Mouse (Mus musculus): Measurements from ENCODE around the gene Gm21987. TPM values are rescaled to one million over a fixed set of nuclear protein-coding genes. Genes with fewer than 3 reads are reported as not detected.

The Gm21987 gene
- polyA plus RNA-seq, 1 experiment from 2014 or later: 5.1 TPM

- H3K4me2 ChIP-seq: peak overlapping the region; percentile 49
- no peaks in the 10 kb centered on the region for H3K9me3 ChIP-seq
- peak overlapping the region; percentile 62 for H3K27ac ChIP-seq (replicated peaks)
- no peaks in the 10 kb centered on the region for H3K36me3 ChIP-seq
- 33% methylated on average over 13 of the region's 13 CpGs for WGBS
- H3K4me3 ChIP-seq: peak overlapping the region; percentile 24
- H3K27me3 ChIP-seq (replicated peaks): no peaks in the 10 kb centered on the region
- peak overlapping the region; percentile 62 for H3K9ac ChIP-seq
- ATAC-seq (ENCODE audit: extremely low read depth, insufficient number of reproducible peaks, low FRiP score, low TSS enrichment): no peak
- H3K4me1 ChIP-seq: peaks cover 36% of the 10 kb centered on the region
These were observed 49.3 kb downstream of the Gm21987 start for GRCm38 (mm10) chr16:38396155-38396554.

- H3K36me3 ChIP-seq: no peaks in the 10 kb centered on the region
- no peaks in the 10 kb centered on the region for H3K9me3 ChIP-seq
- no peak overlapping the region for H3K4me2 ChIP-seq
- H3K9ac ChIP-seq: no peak overlapping the region
- no peaks in the 10 kb centered on the region for H3K27me3 ChIP-seq (replicated peaks)
- no peak for ATAC-seq (ENCODE audit: extremely low read depth, insufficient number of reproducible peaks, low FRiP score, low TSS enrichment)
- no peak overlapping the region for H3K4me3 ChIP-seq
- H3K27ac ChIP-seq (replicated peaks): no peak overlapping the region
- WGBS: 90% methylated on average over 6 of the region's 6 CpGs
- peaks cover 32% of the 10 kb centered on the region for H3K4me1 ChIP-seq
These were observed 51.4 kb downstream of the Gm21987 start for GRCm38 (mm10) chr16:38398266-38398665.

- H3K27me3 ChIP-seq (replicated peaks): no peaks in the 10 kb centered on the region
- no peaks in the 10 kb centered on the region for H3K9me3 ChIP-seq
- peaks cover 32% of the 10 kb centered on the region for H3K4me1 ChIP-seq
- no peak overlapping the region for H3K4me3 ChIP-seq
- 69% methylated on average over 3 of the region's 3 CpGs for WGBS
- H3K36me3 ChIP-seq: no peaks in the 10 kb centered on the region
- peak overlapping the region; percentile 79 for H3K9ac ChIP-seq
- H3K27ac ChIP-seq (replicated peaks): 0 out of 2 replicates have a peak overlapping the region, but pooled peaks have one; percentile 48
- ATAC-seq (ENCODE audit: extremely low read depth, insufficient number of reproducible peaks, low FRiP score, low TSS enrichment): no peak
- peak overlapping the region; percentile 71 for H3K4me2 ChIP-seq
These were observed 52.2 kb downstream of the Gm21987 start for GRCm38 (mm10) chr16:38399076-38399475.

- Histone ChIP-seq H3K4me1 (peaks cover 32% of the 10 kb centered on the region), H3K27me3 (replicated peaks) (no peaks in the 10 kb centered on the region), H3K36me3 (no peaks in the 10 kb centered on the region), H3K27ac (replicated peaks) (peak overlapping the region; percentile 48), H3K9me3 (no peaks in the 10 kb centered on the region), H3K9ac (peak overlapping the region; percentile 79), H3K4me2 (peak overlapping the region; percentile 71), H3K4me3 (peak overlapping the region; percentile 42)
- WGBS: 17% methylated on average over 17 of the region's 17 CpGs
- ATAC-seq (ENCODE audit: extremely low read depth, insufficient number of reproducible peaks, low FRiP score, low TSS enrichment): no peak
These were observed 52.8 kb downstream of the Gm21987 start for GRCm38 (mm10) chr16:38399531-38400231.

- ATAC-seq (ENCODE audit: extremely low read depth, insufficient number of reproducible peaks, low FRiP score, low TSS enrichment): no peak
- peak overlapping the region; percentile 71 for H3K4me2 ChIP-seq
- peaks cover 28% of the 10 kb centered on the region for H3K4me1 ChIP-seq
- H3K9me3 ChIP-seq: no peaks in the 10 kb centered on the region
- H3K4me3 ChIP-seq: peak overlapping the region; percentile 42
- H3K36me3 ChIP-seq: no peaks in the 10 kb centered on the region
- WGBS: 75% methylated on average over 9 of the region's 9 CpGs
- peak overlapping the region; percentile 48; the same call in 1 of the 2 replicates for H3K27ac ChIP-seq (replicated peaks)
- H3K27me3 ChIP-seq (replicated peaks): no peaks in the 10 kb centered on the region
- H3K9ac ChIP-seq: peak overlapping the region; percentile 79
These were observed 53.6 kb downstream of the Gm21987 start for GRCm38 (mm10) chr16:38400311-38400960.

GRCm38 (mm10) chr16:38401468-38401867 is 54.6 kb downstream of the Gm21987 start:
- no peak overlapping the region for H3K4me2 ChIP-seq
- H3K27me3 ChIP-seq (replicated peaks): no peaks in the 10 kb centered on the region
- ATAC-seq (ENCODE audit: extremely low read depth, insufficient number of reproducible peaks, low FRiP score, low TSS enrichment): no peak
- WGBS: 70% methylated on average over 6 of the region's 6 CpGs
- H3K4me3 ChIP-seq: no peak overlapping the region
- no peak overlapping the region for H3K27ac ChIP-seq (replicated peaks)
- no peak overlapping the region for H3K9ac ChIP-seq
- no peaks in the 10 kb centered on the region for H3K36me3 ChIP-seq
- no peaks in the 10 kb centered on the region for H3K9me3 ChIP-seq
- H3K4me1 ChIP-seq: peaks cover 21% of the 10 kb centered on the region

- no peaks in the 10 kb centered on the region for H3K9me3 ChIP-seq
- peaks cover 27% of the 10 kb centered on the region for H3K4me1 ChIP-seq
- WGBS: 80% methylated on average over 7 of the region's 7 CpGs
- no peaks in the 10 kb centered on the region for H3K27me3 ChIP-seq (replicated peaks)
- H3K4me3 ChIP-seq: no peak overlapping the region
- H3K27ac ChIP-seq (replicated peaks): no peak overlapping the region
- H3K4me2 ChIP-seq: no peak overlapping the region
- no peak for ATAC-seq (ENCODE audit: extremely low read depth, insufficient number of reproducible peaks, low FRiP score, low TSS enrichment)
- no peaks in the 10 kb centered on the region for H3K36me3 ChIP-seq
- H3K9ac ChIP-seq: no peak overlapping the region
These were observed 56.8 kb downstream of the Gm21987 start for GRCm38 (mm10) chr16:38403639-38404038.

GRCm38 (mm10) chr16:38406293-38406692 is 59.5 kb downstream of the Gm21987 start:
- H3K9ac ChIP-seq: no peak overlapping the region
- H3K36me3 ChIP-seq: no peaks in the 10 kb centered on the region
- 46% methylated on average over 5 of the region's 5 CpGs for WGBS
- no peak overlapping the region for H3K27ac ChIP-seq (replicated peaks)
- no peak for ATAC-seq (ENCODE audit: extremely low read depth, insufficient number of reproducible peaks, low FRiP score, low TSS enrichment)
- H3K27me3 ChIP-seq (replicated peaks): no peaks in the 10 kb centered on the region
- H3K4me1 ChIP-seq: peaks cover 12% of the 10 kb centered on the region
- no peaks in the 10 kb centered on the region for H3K9me3 ChIP-seq
- no peak overlapping the region for H3K4me2 ChIP-seq
- no peak overlapping the region for H3K4me3 ChIP-seq

GRCm38 (mm10) chr16:38406708-38407107 is 59.9 kb downstream of the Gm21987 start:
- WGBS: 61% methylated on average over 6 of the region's 6 CpGs
- Histone ChIP-seq H3K9me3 (no peaks in the 10 kb centered on the region), H3K4me1 (peaks cover 12% of the 10 kb centered on the region), H3K27me3 (replicated peaks) (no peaks in the 10 kb centered on the region), H3K9ac (no peak overlapping the region), H3K4me2 (no peak overlapping the region), H3K27ac (replicated peaks) (no peak overlapping the region), H3K36me3 (no peaks in the 10 kb centered on the region), H3K4me3 (no peak overlapping the region)
- ATAC-seq (ENCODE audit: extremely low read depth, insufficient number of reproducible peaks, low FRiP score, low TSS enrichment): no peak

GRCm38 (mm10) chr16:38407584-38407983 is 60.7 kb downstream of the Gm21987 start:
- WGBS: 30% methylated on average over 5 of the region's 5 CpGs
- no peak for ATAC-seq (ENCODE audit: extremely low read depth, insufficient number of reproducible peaks, low FRiP score, low TSS enrichment)

GRCm38 (mm10) chr16:38408416-38408815 is 61.6 kb downstream of the Gm21987 start:
- Histone ChIP-seq H3K4me1 (peaks cover 12% of the 10 kb centered on the region), H3K36me3 (no peaks in the 10 kb centered on the region), H3K4me3 (no peak overlapping the region), H3K27me3 (replicated peaks) (no peaks in the 10 kb centered on the region), H3K27ac (replicated peaks) (no peak overlapping the region), H3K4me2 (no peak overlapping the region), H3K9me3 (no peaks in the 10 kb centered on the region), H3K9ac (no peak overlapping the region)
- WGBS: 92% methylated on average over 8 of the region's 8 CpGs
- no peak for ATAC-seq (ENCODE audit: extremely low read depth, insufficient number of reproducible peaks, low FRiP score, low TSS enrichment)

More at GRCm38 (mm10) chr16:38407584-38407983, 60.7 kb downstream of the Gm21987 start:
- no peak overlapping the region for H3K27ac ChIP-seq (replicated peaks)
- H3K27me3 ChIP-seq (replicated peaks): no peaks in the 10 kb centered on the region
- no peak overlapping the region for H3K4me2 ChIP-seq
- H3K9ac ChIP-seq: no peak overlapping the region
- peaks cover 12% of the 10 kb centered on the region for H3K4me1 ChIP-seq
- no peaks in the 10 kb centered on the region for H3K36me3 ChIP-seq
- H3K4me3 ChIP-seq: no peak overlapping the region
- H3K9me3 ChIP-seq: no peaks in the 10 kb centered on the region
